Mouse (Mus musculus) urinary bladder, adult 2 months (tissue): ENCODE measurements around the gene Nudt8. TPM values are rescaled to one million over a fixed set of nuclear protein-coding genes. Genes with fewer than 3 reads are reported as not detected.

Experiments
- polyA plus RNA-seq: library from polyadenylated mRNA; depleted of rRNA; stranded (reverse); fragments of >200 nt; gene quantifications from 2 replicates; pipeline ENCODE4 v1.2.3, GENCODE M21; 2012; rRNA removed

The Nudt8 gene
- polyA plus RNA-seq, 1 experiment, result 5.1 TPM

Other genes starting within 250 kb of the Nudt8 start
- 25.6 and 28.7 TPM in 2 replicates for gene Kmt5b, start 233.2 kb upstream of the Nudt8 start, polyA plus RNA-seq
- 49.2 and 63.0 TPM in 2 replicates for gene Chka, start 148.8 kb upstream of the Nudt8 start, polyA plus RNA-seq
- gene Tcirg1, start 93.4 kb upstream of the Nudt8 start, polyA plus RNA-seq, result 88.3 and 112 TPM in 2 replicates
- 223 and 242 TPM in 2 replicates for gene Ndufs8, start 87.8 kb upstream of the Nudt8 start, polyA plus RNA-seq
- 6.8 TPM in 2 replicates for gene Aldh3b1, start 70.8 kb upstream of the Nudt8 start, polyA plus RNA-seq
- 85.1 and 99.6 TPM in 2 replicates for gene Unc93b1, start 65.4 kb upstream of the Nudt8 start, polyA plus RNA-seq
- gene Aldh3b3, start 41.9 kb upstream of the Nudt8 start, polyA plus RNA-seq, result 0.73 and 0.78 TPM in 2 replicates
- 108 and 135 TPM in 2 replicates for gene Aldh3b2, start 28.3 kb upstream of the Nudt8 start, polyA plus RNA-seq
- gene Acy3, start 14.0 kb upstream of the Nudt8 start, polyA plus RNA-seq, result 13.0 and 15.0 TPM in 2 replicates
- 0.03 TPM in 1 of 2 replicates, not detected in the other for gene Tbx10, start 7.8 kb upstream of the Nudt8 start, polyA plus RNA-seq
- gene Gm49405, start within 50 bp of the Nudt8 start, polyA plus RNA-seq, result 3.2 and 3.6 TPM in 2 replicates
- 9.9 and 11.1 TPM in 2 replicates for gene Doc2g, start 2.7 kb downstream of the Nudt8 start, polyA plus RNA-seq
- 157 and 167 TPM in 2 replicates for gene Ndufv1, start 12.2 kb downstream of the Nudt8 start, polyA plus RNA-seq
- 582 and 591 TPM in 2 replicates for gene Gstp1, start 37.4 kb downstream of the Nudt8 start, polyA plus RNA-seq
- gene Gstp2, start 45.4 kb downstream of the Nudt8 start, polyA plus RNA-seq, result 69.1 and 69.5 TPM in 2 replicates
- gene Gstp3, start 59.0 kb downstream of the Nudt8 start, polyA plus RNA-seq, result 5.5 and 7.1 TPM in 2 replicates
- gene Cabp2, start 81.0 kb downstream of the Nudt8 start, polyA plus RNA-seq, result not detected in 2 replicates
- gene Cdk2ap2, start 96.6 kb downstream of the Nudt8 start, polyA plus RNA-seq, result 74.4 and 89.6 TPM in 2 replicates
- gene Pitpnm1, start 99.4 kb downstream of the Nudt8 start, polyA plus RNA-seq, result 44.1 and 45.2 TPM in 2 replicates
- gene Aip, start 125.3 kb downstream of the Nudt8 start, polyA plus RNA-seq, result 154 and 160 TPM in 2 replicates
- 0.04 and 0.10 TPM in 2 replicates for gene Gpr152, start 139.2 kb downstream of the Nudt8 start, polyA plus RNA-seq
- 0.30 and 0.31 TPM in 2 replicates for gene Cabp4, start 143.5 kb downstream of the Nudt8 start, polyA plus RNA-seq
- 243 and 277 TPM in 2 replicates for gene Coro1b, start 148.0 kb downstream of the Nudt8 start, polyA plus RNA-seq
- 4.2 and 4.4 TPM in 2 replicates for gene Ptprcap, start 153.0 kb downstream of the Nudt8 start, polyA plus RNA-seq
- 42.6 and 51.9 TPM in 2 replicates for gene Rps6kb2, start 162.8 kb downstream of the Nudt8 start, polyA plus RNA-seq
- gene Carns1, start 174.9 kb downstream of the Nudt8 start, polyA plus RNA-seq, result 18.7 and 21.7 TPM in 2 replicates
- gene Tbc1d10c, start 190.7 kb downstream of the Nudt8 start, polyA plus RNA-seq, result 2.9 and 3.9 TPM in 2 replicates
- 257 and 304 TPM in 2 replicates for gene Ppp1ca, start 191.5 kb downstream of the Nudt8 start, polyA plus RNA-seq
- gene Rad9a, start 201.1 kb downstream of the Nudt8 start, polyA plus RNA-seq, result 19.2 and 23.2 TPM in 2 replicates
- gene Clcf1, start 213.7 kb downstream of the Nudt8 start, polyA plus RNA-seq, result 10.8 and 13.1 TPM in 2 replicates
- not detected in 2 replicates for gene AC109138.7, start 213.8 kb downstream of the Nudt8 start, polyA plus RNA-seq
- gene Pold4, start 231.3 kb downstream of the Nudt8 start, polyA plus RNA-seq, result 76.4 and 82.1 TPM in 2 replicates